Mouse (Mus musculus): ENCODE measurements around the gene Tead4. TPM values are rescaled to one million over a fixed set of nuclear protein-coding genes. Genes with fewer than 3 reads are reported as not detected.

Gene Tead4
- total and polyA plus RNA-seq, 3 experiments, result not detected

DNA sequence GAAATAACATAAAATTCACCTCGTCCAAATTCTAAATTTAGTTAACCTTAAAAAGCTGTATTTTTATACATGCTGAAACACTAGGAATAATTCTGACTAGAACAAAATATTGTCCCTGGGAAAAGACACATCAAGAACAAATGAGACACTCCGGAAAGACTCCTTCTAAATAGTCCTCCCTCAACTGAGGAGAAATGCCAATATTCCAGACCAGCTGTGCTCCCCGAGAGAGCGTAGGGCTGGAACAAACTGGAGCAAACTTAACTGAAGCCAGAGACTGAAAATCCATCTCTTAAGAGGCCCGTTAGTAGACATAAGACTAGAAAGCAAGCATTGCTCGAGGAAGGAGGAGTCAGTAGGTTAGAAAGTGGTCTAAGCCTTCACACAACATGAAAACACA, 46.2 kb upstream of the Tead4 start:
- peaks cover 4 to 34% of the 10 kb centered on the region in 2 experiments for H3K36me3 ChIP-seq (replicated peaks in 1 of 2; ENCODE audit: control insufficient read depth in 1 of 2, insufficient read depth in 1 of 2, low read length in 1 of 2)
- no peaks in the 10 kb centered on the region for H3K27me3 ChIP-seq (replicated peaks)
- H3K9ac ChIP-seq (ENCODE audit: insufficient read depth, low read depth), result no peak overlapping the region
- dilution Hi-C loops (cut with MboI; ENCODE audit: extremely low pct_ligation_motif_present, extremely low pct_unique_long_range_greater_than_20kb, low sequenced_read_pairs) (no loop called here), in situ Hi-C loops (cut with MboI; ENCODE audit: low pct_ligation_motif_present, low pct_unique_long_range_greater_than_20kb, low sequenced_read_pairs) (no loop called here)
- H3K4me1 ChIP-seq (ENCODE audit: control insufficient read depth in 1 of 2, insufficient read depth in 2 of 2), result peaks cover 0 to 8% of the 10 kb centered on the region in 2 experiments; a peak in 2 of 4 replicates
- H3K4me2 ChIP-seq (ENCODE audit: insufficient read depth, low read depth, poor library complexity, severe bottlenecking), result no peak overlapping the region
- no peak overlapping the region for H3K27ac ChIP-seq (ENCODE audit: insufficient read depth, low read depth)
- no peak for TF ChIP-seq ETS1 (conservative IDR thresholded peaks at IDR 0.05; ENCODE audit: low read depth, low read length)
- no peak for TF ChIP-seq ZNF384 (IDR thresholded peaks at IDR 0.05; ENCODE audit: low read depth, low read length)
- no peak for TF ChIP-seq KAT2A (IDR thresholded peaks at IDR 0.05; ENCODE audit: insufficient replicate concordance, low read length)
- no peak for TF ChIP-seq ZC3H11A (IDR thresholded peaks at IDR 0.05; ENCODE audit: low read depth, low read length)
- TF ChIP-seq HCFC1 (IDR thresholded peaks at IDR 0.05; ENCODE audit: low read depth, low read length), result no peak
- no peak for TF ChIP-seq JUN (IDR thresholded peaks at IDR 0.05; ENCODE audit: insufficient read depth, low read depth, low read length)
- no peak for TF ChIP-seq TBP (conservative IDR thresholded peaks at IDR 0.05; ENCODE audit: low read depth, low read length)
- no peak for TF ChIP-seq USF1 (IDR thresholded peaks at IDR 0.05; ENCODE audit: low read depth, low read length)
- no peak for TF ChIP-seq CTCF (conservative IDR thresholded peaks at IDR 0.05 in 1 of 2, IDR thresholded peaks at IDR 0.05 in 1 of 2; ENCODE audit: low read depth in 2 of 2, low read length in 2 of 2)
- no peak for TF ChIP-seq POLR2A (IDR thresholded peaks at IDR 0.05; ENCODE audit: low read depth, low read length)
- DNase-seq (ENCODE audit: extremely low read depth), result no peak
- H3K9me3 ChIP-seq (replicated peaks; ENCODE audit: low read length), result no peaks in the 10 kb centered on the region
- H3K79me2 ChIP-seq (replicated peaks; ENCODE audit: control insufficient read depth, extremely low read depth, insufficient read depth, poor library complexity, severe bottlenecking), result no peaks in the 10 kb centered on the region
- no peak overlapping the region for H3K4me3 ChIP-seq (replicated peaks in 1 of 3; ENCODE audit: low read depth in 2 of 3, low read length in 2 of 3, poor library complexity in 1 of 3)

DNA sequence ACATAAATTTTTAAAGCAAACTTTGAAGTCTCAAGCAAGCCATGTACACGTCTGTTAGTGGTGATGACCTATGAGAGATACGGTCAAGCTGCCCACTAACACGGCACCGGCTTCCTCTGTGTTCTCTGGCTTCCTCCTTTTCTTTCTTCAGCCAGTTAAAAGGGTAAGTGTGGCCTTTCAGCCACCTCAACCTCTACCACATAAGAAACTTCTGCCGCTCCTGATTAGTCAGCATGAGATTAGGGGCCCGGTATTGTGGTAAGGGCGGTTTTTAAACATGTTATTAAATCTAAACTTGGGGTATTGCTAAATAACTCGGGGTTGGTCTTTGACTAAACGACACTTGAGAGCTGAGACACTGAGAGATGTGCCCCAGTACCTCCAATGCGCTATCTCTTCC, 45.0 kb upstream of the Tead4 start:
- no peak overlapping the region for H3K4me2 ChIP-seq (ENCODE audit: insufficient read depth, low read depth, poor library complexity, severe bottlenecking)
- TF ChIP-seq GABPA (IDR thresholded peaks at IDR 0.05; ENCODE audit: insufficient replicate concordance, low read depth, low read length) (no peak), CHD1 (IDR thresholded peaks at IDR 0.05; ENCODE audit: low read depth, low read length) (no peak), MAX (IDR thresholded peaks at IDR 0.05; ENCODE audit: low read length) (no peak), TBP (conservative IDR thresholded peaks at IDR 0.05; ENCODE audit: low read depth, low read length) (no peak), NRF1 (IDR thresholded peaks at IDR 0.05; ENCODE audit: low read depth, low read length) (no peak), KAT2A (IDR thresholded peaks at IDR 0.05; ENCODE audit: insufficient replicate concordance, low read length) (no peak), ZNF384 (IDR thresholded peaks at IDR 0.05; ENCODE audit: low read depth, low read length) (no peak), IRF4 (IDR thresholded peaks at IDR 0.05; ENCODE audit: low read depth, low read length) (peak; percentile 27; the same call in 1 of the 2 replicates), NELFE (IDR thresholded peaks at IDR 0.05; ENCODE audit: low read depth, low read length) (no peak), MEF2A (IDR thresholded peaks at IDR 0.05; ENCODE audit: borderline replicate concordance, low read depth, low read length) (no peak), SIN3A (IDR thresholded peaks at IDR 0.05; ENCODE audit: low read length) (no peak), MAZ (IDR thresholded peaks at IDR 0.05; ENCODE audit: low read depth, low read length) (no peak), POLR2AphosphoS2 (IDR thresholded peaks at IDR 0.05; ENCODE audit: low read depth, low read length) (no peak), MAFK (IDR thresholded peaks at IDR 0.05; ENCODE audit: insufficient replicate concordance, low read length) (no peak), ZC3H11A (IDR thresholded peaks at IDR 0.05; ENCODE audit: low read depth, low read length) (no peak), EP300 (IDR thresholded peaks at IDR 0.05; ENCODE audit: low read length) (0 out of 2 replicates have a peak, but pooled peaks have one; percentile 25), MXI1 (IDR thresholded peaks at IDR 0.05; ENCODE audit: low read depth, low read length) (no peak)
- H3K79me2 ChIP-seq (replicated peaks; ENCODE audit: control insufficient read depth, extremely low read depth, insufficient read depth, poor library complexity, severe bottlenecking), result no peaks in the 10 kb centered on the region
- in situ Hi-C loops (cut with MboI; ENCODE audit: low pct_ligation_motif_present, low pct_unique_long_range_greater_than_20kb, low sequenced_read_pairs) (no loop called here), dilution Hi-C loops (cut with MboI; ENCODE audit: extremely low pct_ligation_motif_present, extremely low pct_unique_long_range_greater_than_20kb, low sequenced_read_pairs) (no loop called here)
- no peaks in the 10 kb centered on the region for H3K9me3 ChIP-seq (replicated peaks; ENCODE audit: low read length)
- H3K4me3 ChIP-seq (replicated peaks in 1 of 3; ENCODE audit: low read depth in 2 of 3, low read length in 2 of 3, poor library complexity in 1 of 3), result no peak overlapping the region
- no peak overlapping the region for H3K9ac ChIP-seq (ENCODE audit: insufficient read depth, low read depth)
- DNase-seq (ENCODE audit: extremely low read depth), result no peak
- H3K27ac ChIP-seq (ENCODE audit: insufficient read depth, low read depth), result no peak overlapping the region
- no peaks in the 10 kb centered on the region for H3K27me3 ChIP-seq (replicated peaks)
- peaks cover 0 to 8% of the 10 kb centered on the region in 2 experiments; a peak in 2 of 4 replicates for H3K4me1 ChIP-seq (ENCODE audit: control insufficient read depth in 1 of 2, insufficient read depth in 2 of 2)
- peaks cover 0 to 30% of the 10 kb centered on the region in 2 experiments for H3K36me3 ChIP-seq (replicated peaks in 1 of 2; ENCODE audit: control insufficient read depth in 1 of 2, insufficient read depth in 1 of 2, low read length in 1 of 2)

Measured in CH12.LX (cell line).